Mouse (Mus musculus): Measurements from ENCODE around the gene Agpat1.

Agpat1 gene

DNA sequence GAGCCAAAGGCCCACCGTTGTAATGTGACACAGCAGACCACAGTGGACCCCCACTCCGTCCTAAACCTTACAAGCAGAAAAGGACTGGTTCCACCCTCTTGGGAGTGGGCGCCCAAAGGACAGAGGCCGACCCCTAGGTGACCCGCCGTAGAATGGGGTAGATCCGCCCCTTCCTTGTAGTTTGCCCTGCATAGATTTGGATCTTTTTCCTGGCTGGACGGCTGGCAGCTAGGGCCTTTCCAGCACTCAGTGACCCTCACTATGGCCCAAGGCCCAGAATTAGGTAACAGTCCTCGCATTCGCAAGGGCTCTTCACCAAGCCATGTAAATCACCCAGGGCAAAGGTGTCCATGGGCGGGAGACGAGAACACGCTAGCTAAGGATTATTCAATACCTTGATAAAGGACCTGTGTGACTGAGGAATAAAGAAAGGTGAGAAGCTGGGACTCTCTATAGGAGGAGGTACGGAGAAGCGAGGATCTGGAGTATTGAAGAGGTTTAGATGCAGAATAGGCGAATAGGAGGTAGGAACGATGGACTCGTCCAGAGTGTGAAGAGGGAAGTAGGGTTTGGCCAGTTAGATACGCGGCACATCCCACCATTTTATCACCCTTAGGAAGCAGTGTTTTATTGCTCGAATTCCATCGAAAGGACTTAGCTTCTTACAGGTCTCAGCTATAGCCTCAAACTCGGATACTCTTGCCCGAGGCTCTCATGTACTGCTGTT lies 612 bp downstream of the Agpat1 start:
- H3K4me3 ChIP-seq (replicated peaks; ENCODE audit: low read length) = peak overlapping the region; percentile 87
- no peaks in the 10 kb centered on the region for H3K9me3 ChIP-seq (ENCODE audit: low read length)
- H3K27me3 ChIP-seq (ENCODE audit: insufficient read depth, low read length) = no peaks in the 10 kb centered on the region
- peaks cover 68% of the 10 kb centered on the region for H3K4me1 ChIP-seq (replicated peaks; ENCODE audit: low read depth, low read length)
- TF ChIP-seq POU5F1 (IDR thresholded peaks at IDR 0.05; ENCODE audit: borderline replicate concordance, low read length) (no peak), NANOG (IDR thresholded peaks at IDR 0.05; ENCODE audit: borderline replicate concordance, low read length) (no peak), CTCF (conservative IDR thresholded peaks at IDR 0.05; ENCODE audit: low read length) (no peak)
- H3K36me3 ChIP-seq (ENCODE audit: insufficient read depth, low read length) = peaks cover 44% of the 10 kb centered on the region

DNA sequence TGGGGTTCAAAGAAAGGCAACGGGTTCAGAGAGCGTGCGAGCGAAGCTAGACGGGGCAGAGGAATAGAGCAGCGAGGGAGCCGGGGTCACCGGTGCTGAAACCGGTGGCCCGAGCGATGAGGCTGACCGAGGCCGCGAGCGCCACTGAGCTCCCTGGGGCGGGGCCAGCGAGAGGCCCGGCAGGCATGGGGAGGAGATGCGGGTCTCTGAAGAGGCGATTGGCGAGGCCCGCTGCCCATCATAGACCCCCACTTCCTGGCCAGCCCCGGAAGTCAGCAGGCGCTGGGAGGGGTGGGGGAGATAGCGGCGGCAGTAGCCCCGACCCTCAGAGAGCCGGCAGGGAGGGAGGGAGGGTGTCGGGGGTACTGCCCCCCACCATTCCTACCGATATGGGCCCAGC lies 1.5 kb downstream of the Agpat1 start:
- Histone ChIP-seq H3K27me3 (ENCODE audit: insufficient read depth, low read length) (no peaks in the 10 kb centered on the region), H3K36me3 (ENCODE audit: insufficient read depth, low read length) (peaks cover 41% of the 10 kb centered on the region), H3K4me3 (replicated peaks; ENCODE audit: low read length) (peak overlapping the region; percentile 87), H3K9me3 (ENCODE audit: low read length) (no peaks in the 10 kb centered on the region), H3K4me1 (replicated peaks; ENCODE audit: low read depth, low read length) (peaks cover 68% of the 10 kb centered on the region)
- TF ChIP-seq POU5F1 (IDR thresholded peaks at IDR 0.05; ENCODE audit: borderline replicate concordance, low read length) (no peak), NANOG (IDR thresholded peaks at IDR 0.05; ENCODE audit: borderline replicate concordance, low read length) (no peak), CTCF (conservative IDR thresholded peaks at IDR 0.05; ENCODE audit: low read length) (no peak)

- H3K9me3 ChIP-seq (ENCODE audit: low read length) = no peaks in the 10 kb centered on the region
- TF ChIP-seq NANOG (IDR thresholded peaks at IDR 0.05; ENCODE audit: borderline replicate concordance, low read length) = no peak
- no peak for TF ChIP-seq POU5F1 (IDR thresholded peaks at IDR 0.05; ENCODE audit: borderline replicate concordance, low read length)
- no peak for TF ChIP-seq CTCF (conservative IDR thresholded peaks at IDR 0.05; ENCODE audit: low read length)
Observed at GRCm38 (mm10) chr17:34606186-34607039, 2.4 kb downstream of the Agpat1 start.

GRCm38 (mm10) chr17:34607997-34608396 lies 3.9 kb downstream of the Agpat1 start:
- Histone ChIP-seq H3K4me1 (replicated peaks; ENCODE audit: low read depth, low read length) (peaks cover 74% of the 10 kb centered on the region), H3K4me3 (replicated peaks; ENCODE audit: low read length) (no peak overlapping the region), H3K9me3 (ENCODE audit: low read length) (no peaks in the 10 kb centered on the region), H3K27me3 (ENCODE audit: insufficient read depth, low read length) (no peaks in the 10 kb centered on the region), H3K36me3 (ENCODE audit: insufficient read depth, low read length) (peaks cover 48% of the 10 kb centered on the region)
- no peak for TF ChIP-seq NANOG (IDR thresholded peaks at IDR 0.05; ENCODE audit: borderline replicate concordance, low read length)
- no peak for TF ChIP-seq POU5F1 (IDR thresholded peaks at IDR 0.05; ENCODE audit: borderline replicate concordance, low read length)
- no peak for TF ChIP-seq CTCF (conservative IDR thresholded peaks at IDR 0.05; ENCODE audit: low read length)

More at GRCm38 (mm10) chr17:34606186-34607039, 2.4 kb downstream of the Agpat1 start:
- Histone ChIP-seq H3K36me3 (ENCODE audit: insufficient read depth, low read length) (peaks cover 41% of the 10 kb centered on the region), H3K27me3 (ENCODE audit: insufficient read depth, low read length) (no peaks in the 10 kb centered on the region), H3K4me3 (replicated peaks; ENCODE audit: low read length) (peak overlapping the region; percentile 87), H3K4me1 (replicated peaks; ENCODE audit: low read depth, low read length) (peaks cover 73% of the 10 kb centered on the region)

GRCm38 (mm10) chr17:34611050-34611449 lies 7.0 kb downstream of the Agpat1 start:
- H3K4me3 ChIP-seq (replicated peaks; ENCODE audit: low read length) = 0 out of 2 replicates have a peak overlapping the region, but pooled peaks have one; percentile 4
- peaks cover 78% of the 10 kb centered on the region for H3K36me3 ChIP-seq (ENCODE audit: insufficient read depth, low read length)
- TF ChIP-seq POU5F1 (IDR thresholded peaks at IDR 0.05; ENCODE audit: borderline replicate concordance, low read length) (no peak), CTCF (conservative IDR thresholded peaks at IDR 0.05; ENCODE audit: low read length) (no peak)
- H3K27me3 ChIP-seq (ENCODE audit: insufficient read depth, low read length) = no peaks in the 10 kb centered on the region
- H3K9me3 ChIP-seq (ENCODE audit: low read length) = no peaks in the 10 kb centered on the region
- H3K4me1 ChIP-seq (replicated peaks; ENCODE audit: low read depth, low read length) = peaks cover 91% of the 10 kb centered on the region

GRCm38 (mm10) chr17:34613054-34613645 lies 9.1 kb downstream of the Agpat1 start:
- no peak for TF ChIP-seq POU5F1 (IDR thresholded peaks at IDR 0.05; ENCODE audit: borderline replicate concordance, low read length)
- TF ChIP-seq CTCF (conservative IDR thresholded peaks at IDR 0.05; ENCODE audit: low read length) = no peak
- no peak for TF ChIP-seq NANOG (IDR thresholded peaks at IDR 0.05; ENCODE audit: borderline replicate concordance, low read length)
- Histone ChIP-seq H3K27me3 (ENCODE audit: insufficient read depth, low read length) (no peaks in the 10 kb centered on the region), H3K4me1 (replicated peaks; ENCODE audit: low read depth, low read length) (peaks cover 75% of the 10 kb centered on the region), H3K36me3 (ENCODE audit: insufficient read depth, low read length) (peaks cover 81% of the 10 kb centered on the region), H3K9me3 (ENCODE audit: low read length) (no peaks in the 10 kb centered on the region), H3K4me3 (replicated peaks; ENCODE audit: low read length) (no peak overlapping the region)

- Histone ChIP-seq H3K9me3 (ENCODE audit: low read length) (no peaks in the 10 kb centered on the region), H3K36me3 (ENCODE audit: insufficient read depth, low read length) (peaks cover 74% of the 10 kb centered on the region), H3K4me1 (replicated peaks; ENCODE audit: low read depth, low read length) (peaks cover 68% of the 10 kb centered on the region), H3K4me3 (replicated peaks; ENCODE audit: low read length) (no peak overlapping the region), H3K27me3 (ENCODE audit: insufficient read depth, low read length) (no peaks in the 10 kb centered on the region)
- TF ChIP-seq CTCF (conservative IDR thresholded peaks at IDR 0.05; ENCODE audit: low read length) = no peak
- no peak for TF ChIP-seq POU5F1 (IDR thresholded peaks at IDR 0.05; ENCODE audit: borderline replicate concordance, low read length)
Observed at GRCm38 (mm10) chr17:34613830-34614229, 9.8 kb downstream of the Agpat1 start.

GRCm38 (mm10) chr17:34615871-34616270 lies 11.8 kb downstream of the Agpat1 start, which contains the start of gene Egfl8:
TSS of gene Egfl8 (minus strand) at chr17:34615971.
- TF ChIP-seq CTCF (conservative IDR thresholded peaks at IDR 0.05; ENCODE audit: low read length) = no peak
- no peak for TF ChIP-seq POU5F1 (IDR thresholded peaks at IDR 0.05; ENCODE audit: borderline replicate concordance, low read length)
- TF ChIP-seq NANOG (IDR thresholded peaks at IDR 0.05; ENCODE audit: borderline replicate concordance, low read length) = no peak
- H3K27me3 ChIP-seq (ENCODE audit: insufficient read depth, low read length) = no peaks in the 10 kb centered on the region
- H3K4me3 ChIP-seq (replicated peaks; ENCODE audit: low read length) = no peak within 1 kb of the TSS
- H3K9me3 ChIP-seq (ENCODE audit: low read length) = no peaks in the 10 kb centered on the region
- peaks cover 55% of the 10 kb centered on the region for H3K4me1 ChIP-seq (replicated peaks; ENCODE audit: low read depth, low read length)
- peaks cover 67% of the 10 kb centered on the region for H3K36me3 ChIP-seq (ENCODE audit: insufficient read depth, low read length)

All from E14TG2a.4 (cell line).